1 mouse cellular context compared by ENCODE assay signal in genomic region chr6:30591851-30592404, GRCm38 (mm10).
TF ChIP-seq lines count a peak whose summit lies in the region.

No protein-coding gene starts in this region.

TF ChIP-seq in CH12.LX, 34 proteins besides CTCF, POLR2A, EP300 and RAD21:
- TF ChIP-seq RCOR1 (conservative IDR thresholded peaks at IDR 0.05; ENCODE audit: low read depth, low read length) (no peak), ELF1 (IDR thresholded peaks at IDR 0.05; ENCODE audit: low read depth, low read length) (0 out of 2 replicates have a peak, but pooled peaks have one; percentile 23)
